Mouse (Mus musculus) neural tube, embryonic 13.5 days (tissue): ENCODE data around the gene Dock7. TPM values are rescaled to one million over a fixed set of nuclear protein-coding genes. Genes with fewer than 3 reads are reported as not detected.
"Not testable (repeated sequence)": the region's sequence is repeated elsewhere in the genome, so short reads cannot be mapped to it uniquely, and the experiment has no call there.

Experiments used
- ATAC-seq: fragments of 200-750 bp; cut with Nextera tagmentation; 2 replicates; pipeline ENCODE4 v1.8.0; 2017; ENCODE audit warnings: low read depth, mild to moderate bottlenecking, moderate TSS enrichment, moderate library complexity
- H3K27ac ChIP-seq: fragments of 300-500 bp; sonication (generic); replicated peaks from 2 replicates; pipeline ENCODE4 v1.5.1; 2015; ENCODE audit warnings: moderate library complexity, mild to moderate bottlenecking, inconsistent platforms
- H3K27me3 ChIP-seq: fragments of 300-500 bp; sonication (generic); 2 replicates; pipeline ENCODE4 v1.6.1; 2015; ENCODE audit warnings: mild to moderate bottlenecking, inconsistent platforms
- H3K36me3 ChIP-seq: fragments of 300-500 bp; sonication (generic); 2 replicates; pipeline ENCODE4 v1.6.1; 2015; ENCODE audit warnings: mild to moderate bottlenecking, inconsistent platforms
- H3K4me1 ChIP-seq: fragments of 300-500 bp; sonication (generic); replicated peaks from 2 replicates; pipeline ENCODE4 v1.6.1; 2015; ENCODE audit warnings: inconsistent platforms
- H3K4me2 ChIP-seq: fragments of 300-500 bp; sonication (generic); 2 replicates; pipeline ENCODE4 v1.6.1; 2015; ENCODE audit warnings: inconsistent platforms, mild to moderate bottlenecking, moderate library complexity
- H3K4me3 ChIP-seq: fragments of 300-500 bp; sonication (generic); 2 replicates; pipeline ENCODE4 v1.5.1; 2015; ENCODE audit warnings: mild to moderate bottlenecking, inconsistent platforms
- H3K9ac ChIP-seq: fragments of 300-500 bp; sonication (generic); 2 replicates; pipeline ENCODE4 v1.6.1; 2015; ENCODE audit warnings: moderate library complexity, mild to moderate bottlenecking, inconsistent platforms
- H3K9me3 ChIP-seq: fragments of 300-500 bp; sonication (generic); 2 replicates; pipeline ENCODE4 v1.6.1; 2016; ENCODE audit warnings: inconsistent platforms
- WGBS: fragments of 180-500 bp; shearing (Covaris S2); methylation state at CpG from one replicate; pipeline ENCODE4 v1.1.7; 2015; 5-methylcytosine and 5-hydroxymethylcytosine counted together
- polyA plus RNA-seq: library from polyadenylated mRNA; unstranded; fragments of >200 nt; fragmentation: Nextera tagmentation; extraction: Ambion mirVana; gene quantifications from 2 replicates; pipeline ENCODE4 v1.2.1, GENCODE M21; 2015

Dock7 gene
- polyA plus RNA-seq, 1 experiment from 2014 or later, result 72.7 TPM

- Histone ChIP-seq H3K4me1 (no peaks in the 10 kb centered on the region), H3K27me3 (no peaks in the 10 kb centered on the region), H3K27ac (no peak overlapping the region), H3K9me3 (no peaks in the 10 kb centered on the region), H3K4me3 (no peak overlapping the region), H3K4me2 (no peak overlapping the region), H3K36me3 (peaks cover 56% of the 10 kb centered on the region), H3K9ac (no peak overlapping the region)
- 96% methylated on average over 2 of the region's 2 CpGs for WGBS
- no peak for ATAC-seq
Measured at GRCm38 (mm10) chr4:98978693-98979092, 142.0 kb downstream of the Dock7 start.

- H3K4me1 ChIP-seq, H3K4me2 ChIP-seq, H3K9ac ChIP-seq, H3K27ac ChIP-seq, H3K9me3 ChIP-seq, H3K4me3 ChIP-seq, ATAC-seq, H3K27me3 ChIP-seq: not testable (repeated sequence)
- peaks cover 56% of the 10 kb centered on the region for H3K36me3 ChIP-seq
- WGBS, result 96% methylated on average over 2 of the region's 2 CpGs
Measured at GRCm38 (mm10) chr4:98978288-98978687, 142.4 kb downstream of the Dock7 start.

GRCm38 (mm10) chr4:98975741-98976140 lies 145.0 kb downstream of the Dock7 start:
- Histone ChIP-seq H3K27ac (no peak overlapping the region), H3K36me3 (peaks cover 65% of the 10 kb centered on the region), H3K9ac (no peak overlapping the region), H3K4me3 (no peak overlapping the region), H3K27me3 (no peaks in the 10 kb centered on the region), H3K9me3 (no peaks in the 10 kb centered on the region), H3K4me1 (no peaks in the 10 kb centered on the region), H3K4me2 (no peak overlapping the region)
- ATAC-seq, result no peak
- WGBS, result 64% methylated on average over 8 of the region's 8 CpGs

- H3K9me3 ChIP-seq, result no peaks in the 10 kb centered on the region
- no peak overlapping the region for H3K4me3 ChIP-seq
- WGBS, result 93% methylated on average over 3 of the region's 3 CpGs
- no peak overlapping the region for H3K27ac ChIP-seq
- no peak overlapping the region for H3K4me2 ChIP-seq
- H3K9ac ChIP-seq, result no peak overlapping the region
- no peak for ATAC-seq
- H3K36me3 ChIP-seq, result peaks cover 77% of the 10 kb centered on the region
- no peaks in the 10 kb centered on the region for H3K4me1 ChIP-seq
- H3K27me3 ChIP-seq, result no peaks in the 10 kb centered on the region
Measured at GRCm38 (mm10) chr4:98969946-98970345, 150.8 kb downstream of the Dock7 start.

- no peak overlapping the region for H3K4me2 ChIP-seq
- no peaks in the 10 kb centered on the region for H3K27me3 ChIP-seq
- H3K36me3 ChIP-seq, result peaks cover 70% of the 10 kb centered on the region
- no peak for ATAC-seq
- 93% methylated on average over 3 of the region's 3 CpGs for WGBS
- H3K27ac ChIP-seq, result no peak overlapping the region
- no peaks in the 10 kb centered on the region for H3K9me3 ChIP-seq
- H3K4me1 ChIP-seq, result no peaks in the 10 kb centered on the region
- H3K4me3 ChIP-seq, result no peak overlapping the region
- no peak overlapping the region for H3K9ac ChIP-seq
Measured at GRCm38 (mm10) chr4:98960243-98960642, 160.5 kb downstream of the Dock7 start.

- H3K9ac ChIP-seq, result no peak overlapping the region
- no peak overlapping the region for H3K4me3 ChIP-seq
- no peak overlapping the region for H3K4me2 ChIP-seq
- ATAC-seq, result no peak
- H3K36me3 ChIP-seq, result peaks cover 72% of the 10 kb centered on the region
- H3K9me3 ChIP-seq, result no peaks in the 10 kb centered on the region
- H3K27me3 ChIP-seq, result no peaks in the 10 kb centered on the region
- H3K27ac ChIP-seq, result no peak overlapping the region
- H3K4me1 ChIP-seq, result no peaks in the 10 kb centered on the region
- WGBS, result 90% methylated on average over 8 of the region's 8 CpGs
Measured at GRCm38 (mm10) chr4:98955986-98956385, 164.7 kb downstream of the Dock7 start.

- H3K9me3 ChIP-seq, result no peaks in the 10 kb centered on the region
- no peaks in the 10 kb centered on the region for H3K27me3 ChIP-seq
- H3K36me3 ChIP-seq, result peaks cover 45% of the 10 kb centered on the region
- H3K9ac ChIP-seq, result no peak overlapping the region
- no peak overlapping the region for H3K4me3 ChIP-seq
- no peak for ATAC-seq
- H3K27ac ChIP-seq, result no peak overlapping the region
- no peak overlapping the region for H3K4me2 ChIP-seq
- no peaks in the 10 kb centered on the region for H3K4me1 ChIP-seq
Measured at GRCm38 (mm10) chr4:98950563-98950962, 170.2 kb downstream of the Dock7 start.

GRCm38 (mm10) chr4:98938210-98938609 lies 182.5 kb downstream of the Dock7 start:
- not testable (repeated sequence) for H3K9me3 ChIP-seq, ATAC-seq, H3K27me3 ChIP-seq, H3K4me3 ChIP-seq, H3K4me1 ChIP-seq, H3K4me2 ChIP-seq, H3K27ac ChIP-seq, H3K9ac ChIP-seq
- WGBS, result 91% methylated on average over 6 of the region's 6 CpGs
- H3K36me3 ChIP-seq, result peaks cover 69% of the 10 kb centered on the region

GRCm38 (mm10) chr4:98936036-98936435 lies 184.7 kb downstream of the Dock7 start:
- 85% methylated on average over 6 of the region's 6 CpGs for WGBS
- H3K36me3 ChIP-seq, result peaks cover 63% of the 10 kb centered on the region

GRCm38 (mm10) chr4:98925250-98925781 lies 195.4 kb downstream of the Dock7 start:
- H3K4me1 ChIP-seq, result peaks cover 27% of the 10 kb centered on the region
- H3K27ac ChIP-seq, result no peak overlapping the region
- H3K4me2 ChIP-seq, result peak overlapping the region; percentile 87
- no peak for ATAC-seq
- H3K9ac ChIP-seq, result peak overlapping the region; percentile 89; the same call in 1 of the 2 replicates
- H3K9me3 ChIP-seq, result no peaks in the 10 kb centered on the region
- H3K36me3 ChIP-seq, result peaks cover 4% of the 10 kb centered on the region; the same call in 1 of the 2 replicates
- no peaks in the 10 kb centered on the region for H3K27me3 ChIP-seq
- peak overlapping the region; percentile 91 for H3K4me3 ChIP-seq
- 28% methylated on average over 6 of the region's 6 CpGs for WGBS

More at GRCm38 (mm10) chr4:98936036-98936435, 184.7 kb downstream of the Dock7 start:
- ATAC-seq, result no peak
- Histone ChIP-seq H3K4me1 (no peaks in the 10 kb centered on the region), H3K4me2 (no peak overlapping the region), H3K27ac (no peak overlapping the region), H3K4me3 (no peak overlapping the region), H3K9ac (no peak overlapping the region), H3K27me3 (no peaks in the 10 kb centered on the region), H3K9me3 (no peaks in the 10 kb centered on the region)

GRCm38 (mm10) chr4:98924906-98925178 lies 195.9 kb downstream of the Dock7 start:
- 0% methylated on average over 2 of the region's 2 CpGs for WGBS
- Histone ChIP-seq H3K9me3 (no peaks in the 10 kb centered on the region), H3K9ac (peak overlapping the region; percentile 89), H3K27me3 (no peaks in the 10 kb centered on the region), H3K4me3 (peak overlapping the region; percentile 91), H3K4me2 (peak overlapping the region; percentile 87), H3K27ac (no peak overlapping the region), H3K36me3 (no peaks in the 10 kb centered on the region), H3K4me1 (peaks cover 27% of the 10 kb centered on the region)
- ATAC-seq, result no peak

- whole genome bisulfite sequencing, result under 1% methylated on average over 53 of the region's 66 CpGs
- Histone ChIP-seq H3K4me2 (peak overlapping the region; percentile 87), H3K36me3 (no peaks in the 10 kb centered on the region), H3K9ac (peak overlapping the region; percentile 89), H3K27ac (peak overlapping the region; percentile 99), H3K4me3 (peak overlapping the region; percentile 91), H3K27me3 (no peaks in the 10 kb centered on the region), H3K4me1 (peaks cover 27% of the 10 kb centered on the region), H3K9me3 (no peaks in the 10 kb centered on the region)
- ATAC-seq, result peak; percentile 36
Measured at GRCm38 (mm10) chr4:98924071-98924905, 196.4 kb downstream of the Dock7 start.
